Mouse (Mus musculus) c-Kit-positive CD71-positive TER-119-positive erythroid progenitor cells, embryonic 14.5 days (primary cell): ENCODE measurements around the gene Kank1.

Experiments used
- DNase-seq: peaks from one replicate; pipeline ENCODE4 v3.0.0-alpha.2; 2013; ENCODE audit warnings: low spot score

Gene Kank1

GRCm38 (mm10) chr19:25236596-25237491 is at the start of gene Kank1:
Kank1 (plus strand) TSS chr19:25236975.
- DNase-seq: no peak

GRCm38 (mm10) chr19:25187681-25188080 is 49.1 kb upstream of the Kank1 start:
- DNase-seq: no peak

- no peak for DNase-seq
Measured at GRCm38 (mm10) chr19:25193751-25194150, 43.0 kb upstream of the Kank1 start.

- no peak for DNase-seq
Measured at GRCm38 (mm10) chr19:25200081-25200860, 36.5 kb upstream of the Kank1 start.

GRCm38 (mm10) chr19:25203077-25203476 is 33.7 kb upstream of the Kank1 start:
- DNase-seq: no peak

- no peak for DNase-seq
Measured at GRCm38 (mm10) chr19:25206969-25207368, 29.8 kb upstream of the Kank1 start.

- no peak for DNase-seq
Measured at GRCm38 (mm10) chr19:25207731-25208361, 28.9 kb upstream of the Kank1 start.

- DNase-seq: no peak
Measured at GRCm38 (mm10) chr19:25208596-25209110, 28.1 kb upstream of the Kank1 start.

GRCm38 (mm10) chr19:25220611-25221010 is 16.2 kb upstream of the Kank1 start:
- no peak for DNase-seq

- no peak for DNase-seq
Measured at GRCm38 (mm10) chr19:25221964-25222640, 14.7 kb upstream of the Kank1 start.

- no peak for DNase-seq
Measured at GRCm38 (mm10) chr19:25230058-25230974, 6.5 kb upstream of the Kank1 start.

- DNase-seq: no peak
Measured at GRCm38 (mm10) chr19:25230975-25231334, 5.8 kb upstream of the Kank1 start.

GRCm38 (mm10) chr19:25232032-25232431 is 4.7 kb upstream of the Kank1 start:
- no peak for DNase-seq

- DNase-seq: no peak
Measured at GRCm38 (mm10) chr19:25237492-25238040, 791 bp downstream of the Kank1 start.

GRCm38 (mm10) chr19:25238121-25238520 is 1.3 kb downstream of the Kank1 start:
- no peak for DNase-seq

- DNase-seq: no peak
Measured at GRCm38 (mm10) chr19:25243566-25243965, 6.8 kb downstream of the Kank1 start.

GRCm38 (mm10) chr19:25246062-25246461 is 9.3 kb downstream of the Kank1 start:
- no peak for DNase-seq

- DNase-seq: no peak
Measured at GRCm38 (mm10) chr19:25247858-25248552, 11.2 kb downstream of the Kank1 start.

GRCm38 (mm10) chr19:25249230-25249629 is 12.5 kb downstream of the Kank1 start:
- DNase-seq: no peak
